Mouse (Mus musculus): Measurements from ENCODE around the gene Col4a1. TPM values are rescaled to one million over a fixed set of nuclear protein-coding genes. Genes with fewer than 3 reads are reported as not detected.

Gene Col4a1
- polyA plus RNA-seq, 1 experiment = 0.24 TPM

DNA sequence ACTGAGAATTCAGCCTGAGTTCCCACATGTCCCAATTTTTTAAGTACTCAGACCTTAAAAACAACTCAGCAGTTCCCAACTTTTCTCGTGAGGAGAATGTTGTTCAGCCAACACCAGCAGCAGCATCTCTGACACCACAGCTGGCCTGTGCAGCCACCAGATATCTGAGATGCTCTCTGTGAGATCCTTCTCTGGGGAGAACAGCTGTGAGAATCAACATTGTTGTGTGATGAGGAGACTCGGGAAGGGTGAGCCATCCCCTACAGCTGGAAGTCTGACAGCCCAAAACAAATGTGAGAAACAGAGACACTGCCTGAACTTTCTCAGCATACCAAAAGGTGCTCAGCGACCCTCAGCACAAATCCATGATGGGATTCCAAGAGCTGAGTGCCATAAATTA, 20.0 kb downstream of the Col4a1 start:
- H3K4me1 ChIP-seq (ENCODE audit: control insufficient read depth) = no peaks in the 10 kb centered on the region
- H3K27me3 ChIP-seq (ENCODE audit: control insufficient read depth) = no peaks in the 10 kb centered on the region

DNA sequence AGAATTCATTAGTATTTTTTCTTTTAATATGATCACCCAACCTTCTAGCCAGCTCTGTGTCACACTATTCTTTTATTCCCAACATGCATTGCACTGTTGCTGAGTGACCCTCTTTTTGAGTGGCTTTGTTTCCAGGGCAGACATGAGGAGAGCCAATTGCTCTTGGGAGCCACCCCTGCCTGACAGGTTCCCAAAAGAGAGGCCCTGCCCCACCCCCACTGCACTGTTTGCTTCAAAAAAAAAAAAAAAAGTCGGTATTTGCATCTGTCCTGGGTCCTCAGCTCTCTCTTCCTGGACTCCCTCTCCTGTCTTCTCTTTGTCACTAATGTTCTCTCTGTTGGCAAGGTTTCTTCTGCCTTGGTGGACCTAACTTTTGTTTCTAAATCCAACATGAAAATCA, 22.1 kb downstream of the Col4a1 start:
- no peaks in the 10 kb centered on the region for H3K9me3 ChIP-seq (ENCODE audit: control insufficient read depth, low read length)
- no peaks in the 10 kb centered on the region for H3K27me3 ChIP-seq (ENCODE audit: control insufficient read depth)
- H3K4me1 ChIP-seq (ENCODE audit: control insufficient read depth) = no peaks in the 10 kb centered on the region
- no peaks in the 10 kb centered on the region for H3K36me3 ChIP-seq (ENCODE audit: control insufficient read depth)
- TF ChIP-seq TAL1 (IDR thresholded peaks at IDR 0.05; ENCODE audit: low read length) (no peak), GATA1 (IDR thresholded peaks at IDR 0.05; ENCODE audit: low read length) (no peak)
- H3K4me3 ChIP-seq (replicated peaks) = no peak overlapping the region

More for the DNA sequence above, 20.0 kb downstream of the Col4a1 start:
- Histone ChIP-seq H3K36me3 (ENCODE audit: control insufficient read depth) (no peaks in the 10 kb centered on the region), H3K9me3 (ENCODE audit: control insufficient read depth, low read length) (no peaks in the 10 kb centered on the region), H3K4me3 (replicated peaks) (no peak overlapping the region)
- TF ChIP-seq TAL1 (IDR thresholded peaks at IDR 0.05; ENCODE audit: low read length) (no peak), GATA1 (IDR thresholded peaks at IDR 0.05; ENCODE audit: low read length) (no peak)

DNA sequence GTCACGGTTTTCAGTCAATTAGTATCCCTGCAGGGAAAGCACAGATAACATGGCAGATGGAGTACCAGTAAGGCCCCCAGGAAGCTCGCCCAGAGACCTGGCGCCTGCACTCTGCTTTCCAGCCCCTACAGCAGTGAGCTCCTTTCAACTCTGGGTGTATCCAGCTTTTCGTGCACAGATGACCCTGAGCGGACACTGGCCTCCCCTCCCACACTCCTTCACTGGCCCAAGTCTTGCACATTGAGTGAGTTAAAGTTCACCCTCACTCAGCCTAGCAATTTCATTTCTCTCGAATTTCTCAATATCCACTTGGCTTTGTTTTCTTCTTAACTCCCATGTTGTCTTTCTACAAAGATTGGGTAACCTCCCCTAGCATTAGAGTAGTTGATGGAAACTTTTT, 24.3 kb downstream of the Col4a1 start:
- TF ChIP-seq TAL1 (IDR thresholded peaks at IDR 0.05; ENCODE audit: low read length) (no peak), GATA1 (IDR thresholded peaks at IDR 0.05; ENCODE audit: low read length) (no peak)
- H3K9me3 ChIP-seq (ENCODE audit: control insufficient read depth, low read length) = no peaks in the 10 kb centered on the region
- H3K4me1 ChIP-seq (ENCODE audit: control insufficient read depth) = no peaks in the 10 kb centered on the region
- no peaks in the 10 kb centered on the region for H3K27me3 ChIP-seq (ENCODE audit: control insufficient read depth)
- H3K4me3 ChIP-seq (replicated peaks) = no peak overlapping the region
- H3K36me3 ChIP-seq (ENCODE audit: control insufficient read depth) = no peaks in the 10 kb centered on the region

- H3K36me3 ChIP-seq (ENCODE audit: control insufficient read depth) = no peaks in the 10 kb centered on the region
- TF ChIP-seq TAL1 (IDR thresholded peaks at IDR 0.05; ENCODE audit: low read length) (no peak), GATA1 (IDR thresholded peaks at IDR 0.05; ENCODE audit: low read length) (no peak)
- H3K9me3 ChIP-seq (ENCODE audit: control insufficient read depth, low read length) = no peaks in the 10 kb centered on the region
- H3K4me3 ChIP-seq (replicated peaks) = no peak overlapping the region
- H3K4me1 ChIP-seq (ENCODE audit: control insufficient read depth) = no peaks in the 10 kb centered on the region
- no peaks in the 10 kb centered on the region for H3K27me3 ChIP-seq (ENCODE audit: control insufficient read depth)
Observed at GRCm38 (mm10) chr8:11287139-11287538, 25.5 kb downstream of the Col4a1 start.

DNA sequence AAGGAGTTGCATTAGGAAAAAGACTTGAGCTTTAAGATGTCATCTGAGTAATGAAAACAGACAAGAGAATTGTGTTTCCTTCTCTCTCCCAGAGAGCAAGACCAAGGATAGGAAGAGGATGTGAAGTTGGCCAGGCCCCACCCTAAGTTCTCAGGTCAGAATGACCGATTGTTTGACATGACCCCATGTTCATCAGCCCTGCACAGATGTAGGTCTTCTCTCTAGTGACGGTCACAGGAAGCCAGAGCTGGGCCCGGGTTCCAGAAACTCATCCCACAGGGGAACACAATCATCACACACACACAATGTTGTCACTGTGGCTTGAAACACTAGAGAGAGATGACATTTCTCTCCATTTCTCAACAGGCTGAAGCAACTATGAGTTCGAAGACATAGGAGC, 27.2 kb downstream of the Col4a1 start:
- Histone ChIP-seq H3K36me3 (ENCODE audit: control insufficient read depth) (no peaks in the 10 kb centered on the region), H3K9me3 (ENCODE audit: control insufficient read depth, low read length) (no peaks in the 10 kb centered on the region), H3K4me3 (replicated peaks) (no peak overlapping the region), H3K27me3 (ENCODE audit: control insufficient read depth) (no peaks in the 10 kb centered on the region), H3K4me1 (ENCODE audit: control insufficient read depth) (no peaks in the 10 kb centered on the region)
- TF ChIP-seq GATA1 (IDR thresholded peaks at IDR 0.05; ENCODE audit: low read length) (no peak), TAL1 (IDR thresholded peaks at IDR 0.05; ENCODE audit: low read length) (no peak)

GRCm38 (mm10) chr8:11283217-11283616, 29.4 kb downstream of the Col4a1 start:
- Histone ChIP-seq H3K4me3 (replicated peaks) (no peak overlapping the region), H3K9me3 (ENCODE audit: control insufficient read depth, low read length) (no peaks in the 10 kb centered on the region), H3K27me3 (ENCODE audit: control insufficient read depth) (no peaks in the 10 kb centered on the region), H3K4me1 (ENCODE audit: control insufficient read depth) (no peaks in the 10 kb centered on the region), H3K36me3 (ENCODE audit: control insufficient read depth) (no peaks in the 10 kb centered on the region)
- TF ChIP-seq GATA1 (IDR thresholded peaks at IDR 0.05; ENCODE audit: low read length) = no peak
- TF ChIP-seq TAL1 (IDR thresholded peaks at IDR 0.05; ENCODE audit: low read length) = no peak

- TF ChIP-seq GATA1 (IDR thresholded peaks at IDR 0.05; ENCODE audit: low read length) (no peak), TAL1 (IDR thresholded peaks at IDR 0.05; ENCODE audit: low read length) (no peak)
- Histone ChIP-seq H3K9me3 (ENCODE audit: control insufficient read depth, low read length) (no peaks in the 10 kb centered on the region), H3K36me3 (ENCODE audit: control insufficient read depth) (no peaks in the 10 kb centered on the region), H3K4me1 (ENCODE audit: control insufficient read depth) (no peaks in the 10 kb centered on the region), H3K27me3 (ENCODE audit: control insufficient read depth) (no peaks in the 10 kb centered on the region), H3K4me3 (replicated peaks) (no peak overlapping the region)
Observed at GRCm38 (mm10) chr8:11282696-11283095, 29.9 kb downstream of the Col4a1 start.

GRCm38 (mm10) chr8:11282139-11282538, 30.5 kb downstream of the Col4a1 start:
- Histone ChIP-seq H3K4me3 (replicated peaks) (no peak overlapping the region), H3K36me3 (ENCODE audit: control insufficient read depth) (no peaks in the 10 kb centered on the region), H3K27me3 (ENCODE audit: control insufficient read depth) (no peaks in the 10 kb centered on the region), H3K4me1 (ENCODE audit: control insufficient read depth) (no peaks in the 10 kb centered on the region), H3K9me3 (ENCODE audit: control insufficient read depth, low read length) (no peaks in the 10 kb centered on the region)
- no peak for TF ChIP-seq TAL1 (IDR thresholded peaks at IDR 0.05; ENCODE audit: low read length)
- no peak for TF ChIP-seq GATA1 (IDR thresholded peaks at IDR 0.05; ENCODE audit: low read length)

DNA sequence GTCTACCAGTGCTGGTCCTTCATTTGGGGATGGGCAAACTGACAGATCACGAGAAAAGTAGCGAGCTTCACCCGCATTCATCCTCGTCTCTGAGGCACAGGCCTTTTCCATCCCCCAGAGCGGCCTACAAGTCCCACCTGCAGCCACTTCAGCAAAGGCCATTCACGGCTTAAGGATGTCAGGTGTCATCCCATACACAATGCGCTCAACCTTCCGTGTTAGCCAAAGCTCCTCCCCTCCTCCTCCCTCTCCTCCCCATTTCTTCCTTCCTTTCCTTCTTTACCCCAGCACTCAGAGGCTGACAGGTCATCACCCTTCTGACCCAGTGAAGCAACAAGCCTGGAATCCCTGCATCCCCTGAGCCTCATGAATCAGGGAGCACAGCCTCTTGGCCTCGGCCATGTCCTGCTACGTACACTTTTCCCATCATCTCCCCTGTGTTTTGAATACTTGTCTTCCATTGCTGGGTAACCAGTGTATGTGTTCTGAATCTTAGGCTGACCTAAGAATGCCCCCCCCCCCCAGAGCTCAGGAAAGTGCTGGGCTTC, 31.8 kb downstream of the Col4a1 start:
- TF ChIP-seq GATA1 (IDR thresholded peaks at IDR 0.05; ENCODE audit: low read length) (no peak), TAL1 (IDR thresholded peaks at IDR 0.05; ENCODE audit: low read length) (no peak)
- no peak overlapping the region for H3K4me3 ChIP-seq (replicated peaks)
- no peaks in the 10 kb centered on the region for H3K4me1 ChIP-seq (ENCODE audit: control insufficient read depth)
- H3K27me3 ChIP-seq (ENCODE audit: control insufficient read depth) = no peaks in the 10 kb centered on the region
- no peaks in the 10 kb centered on the region for H3K9me3 ChIP-seq (ENCODE audit: control insufficient read depth, low read length)
- H3K36me3 ChIP-seq (ENCODE audit: control insufficient read depth) = no peaks in the 10 kb centered on the region

- no peak for TF ChIP-seq GATA1 (IDR thresholded peaks at IDR 0.05; ENCODE audit: low read length)
- TF ChIP-seq TAL1 (IDR thresholded peaks at IDR 0.05; ENCODE audit: low read length) = no peak
- Histone ChIP-seq H3K4me3 (replicated peaks) (peak overlapping the region; percentile 31), H3K9me3 (ENCODE audit: control insufficient read depth, low read length) (no peaks in the 10 kb centered on the region), H3K36me3 (ENCODE audit: control insufficient read depth) (no peaks in the 10 kb centered on the region), H3K4me1 (ENCODE audit: control insufficient read depth) (no peaks in the 10 kb centered on the region), H3K27me3 (ENCODE audit: control insufficient read depth) (no peaks in the 10 kb centered on the region)
Observed at GRCm38 (mm10) chr8:11279296-11279826, 33.3 kb downstream of the Col4a1 start.

All from erythroblast, embryonic 14.5 days (primary cell).